Mouse (Mus musculus) forebrain, embryonic 12.5 days (tissue): ENCODE measurements at regions not wholly inside any gene's neighbourhood (a gene's known extent, or its start where the extent isn't known, plus 50 kb on each side); places are given as distances from the start of the nearest gene placed in this dataset.

Experiments
- ATAC-seq: fragments of 200-750 bp; cut with Nextera tagmentation; 2 replicates; pipeline ENCODE4 v1.8.0; 2017; ENCODE audit warnings: moderate TSS enrichment; ENCODE audit not compliant: low FRiP score
- H3K27ac ChIP-seq: fragments of 300-500 bp; sonication (generic); 2 replicates; pipeline ENCODE4 v1.5.1; 2016; ENCODE audit warnings: mild to moderate bottlenecking
- H3K27me3 ChIP-seq: fragments of 300-500 bp; sonication (generic); 2 replicates; pipeline ENCODE4 v1.6.1; 2016; ENCODE audit warnings: mild to moderate bottlenecking
- H3K36me3 ChIP-seq: fragments of 300-500 bp; sonication (generic); replicated peaks from 2 replicates; pipeline ENCODE4 v1.6.1; 2016; ENCODE audit warnings: mild to moderate bottlenecking
- H3K4me1 ChIP-seq: fragments of 300-500 bp; sonication (generic); 2 replicates; pipeline ENCODE4 v1.6.1; 2016
- H3K4me2 ChIP-seq: fragments of 300-500 bp; sonication (generic); 2 replicates; pipeline ENCODE4 v1.6.1; 2016; ENCODE audit warnings: mild to moderate bottlenecking, moderate library complexity
- H3K4me3 ChIP-seq: fragments of 300-500 bp; sonication (generic); replicated peaks from 2 replicates; pipeline ENCODE4 v1.5.1; 2016; ENCODE audit warnings: mild to moderate bottlenecking
- H3K9ac ChIP-seq: fragments of 300-500 bp; sonication (generic); 2 replicates; pipeline ENCODE4 v1.6.1; 2016; ENCODE audit warnings: mild to moderate bottlenecking
- H3K9me3 ChIP-seq: fragments of 300-500 bp; sonication (generic); 2 replicates; pipeline ENCODE4 v1.6.1; 2016
- WGBS: fragments of 180-500 bp; shearing (Covaris S2); methylation state at CpG from one replicate; pipeline ENCODE4 v1.1.7; 2016; 5-methylcytosine and 5-hydroxymethylcytosine counted together

DNA sequence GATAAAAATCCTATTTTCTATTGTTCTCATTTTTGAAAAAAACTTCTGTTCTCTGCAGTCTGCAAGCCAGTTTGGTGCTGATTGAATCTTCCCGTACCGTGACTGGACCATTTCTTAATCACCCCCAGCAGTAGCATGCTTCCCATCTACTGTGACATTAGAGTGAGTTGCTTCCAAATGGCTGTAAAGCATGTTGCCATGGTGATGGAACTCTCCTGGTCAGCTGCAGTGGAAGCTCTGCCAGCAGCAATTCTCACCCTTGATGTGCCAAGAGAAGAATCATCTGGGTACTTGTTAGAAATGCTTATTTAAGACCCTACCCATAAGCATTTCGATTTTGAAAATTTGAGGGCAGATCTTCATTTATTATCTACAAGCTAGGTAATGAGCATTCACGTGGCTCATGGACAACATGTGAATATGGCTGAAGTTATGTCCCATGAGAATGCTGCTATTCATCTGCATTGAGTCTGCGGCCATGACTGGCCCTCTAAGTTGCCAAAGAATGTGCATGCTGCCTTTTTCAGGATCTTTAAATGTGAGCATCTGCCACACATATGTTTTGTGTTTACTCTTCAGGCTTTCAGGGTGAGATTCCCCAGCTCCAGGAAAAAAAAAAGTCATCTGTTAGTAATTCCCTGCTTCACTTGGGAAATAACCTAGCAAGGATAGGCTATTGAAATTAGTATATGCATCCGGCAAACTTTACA is 62.8 kb downstream of the H2al1n start:
- Histone ChIP-seq H3K4me3 (no peak overlapping the region), H3K27ac (no peak overlapping the region), H3K36me3 (no peaks in the 10 kb centered on the region), H3K9me3 (no peaks in the 10 kb centered on the region), H3K27me3 (no peaks in the 10 kb centered on the region), H3K4me2 (no peak overlapping the region), H3K4me1 (no peaks in the 10 kb centered on the region), H3K9ac (no peak overlapping the region)
- WGBS = 61% methylated on average over 6 of the region's 6 CpGs
- peak; percentile 57; the same call in 1 of the 2 replicates for ATAC-seq

DNA sequence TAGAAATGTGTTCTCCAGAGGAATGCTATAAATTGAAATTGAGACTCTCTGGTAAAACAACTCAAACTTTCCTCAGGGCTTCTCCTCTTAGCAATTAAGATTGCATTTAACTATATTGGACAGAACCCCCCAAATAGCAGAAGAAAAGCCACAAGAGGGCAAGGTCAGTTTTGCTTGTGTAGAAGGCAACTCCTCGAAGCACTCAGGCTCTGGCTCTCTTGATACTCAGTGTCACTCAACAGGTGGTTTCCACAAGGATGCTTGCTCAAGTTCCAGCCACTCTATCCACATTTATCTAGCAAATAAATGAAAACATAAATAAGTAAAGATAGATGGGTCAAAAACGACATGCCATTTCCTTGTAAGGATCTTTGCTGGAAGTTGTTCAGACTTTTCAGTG is 68.4 kb downstream of the H2al1n start:
- Histone ChIP-seq H3K27me3 (no peaks in the 10 kb centered on the region), H3K27ac (no peak overlapping the region), H3K4me2 (no peak overlapping the region), H3K9me3 (no peaks in the 10 kb centered on the region), H3K4me1 (no peaks in the 10 kb centered on the region), H3K9ac (no peak overlapping the region), H3K4me3 (no peak overlapping the region), H3K36me3 (no peaks in the 10 kb centered on the region)
- 62% methylated on average over 2 of the region's 2 CpGs for WGBS
- no peak for ATAC-seq

DNA sequence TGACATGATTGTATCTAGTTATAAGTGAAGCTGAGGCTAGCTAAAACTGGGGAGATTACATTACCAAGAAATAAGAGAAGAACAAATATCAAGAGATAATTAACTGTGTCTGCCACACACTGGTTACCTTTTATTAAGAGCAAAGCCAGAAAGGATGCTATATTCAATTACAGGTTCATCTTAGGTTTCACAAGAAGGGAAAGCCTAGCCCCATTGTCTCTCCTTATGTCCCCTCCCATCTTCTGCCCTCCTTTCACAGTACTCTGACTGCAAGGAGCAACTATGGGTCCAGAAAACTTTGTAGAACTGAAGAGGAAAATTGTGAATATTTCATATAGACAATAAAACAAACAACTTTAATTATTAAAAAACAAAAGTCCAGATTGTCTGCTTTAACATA is 68.8 kb downstream of the H2al1n start:
- no peak overlapping the region for H3K9ac ChIP-seq
- no peaks in the 10 kb centered on the region for H3K27me3 ChIP-seq
- H3K9me3 ChIP-seq = no peaks in the 10 kb centered on the region
- no peak for ATAC-seq
- H3K4me2 ChIP-seq = no peak overlapping the region
- no peaks in the 10 kb centered on the region for H3K36me3 ChIP-seq
- H3K4me1 ChIP-seq = no peaks in the 10 kb centered on the region
- H3K27ac ChIP-seq = no peak overlapping the region
- H3K4me3 ChIP-seq = no peak overlapping the region

DNA sequence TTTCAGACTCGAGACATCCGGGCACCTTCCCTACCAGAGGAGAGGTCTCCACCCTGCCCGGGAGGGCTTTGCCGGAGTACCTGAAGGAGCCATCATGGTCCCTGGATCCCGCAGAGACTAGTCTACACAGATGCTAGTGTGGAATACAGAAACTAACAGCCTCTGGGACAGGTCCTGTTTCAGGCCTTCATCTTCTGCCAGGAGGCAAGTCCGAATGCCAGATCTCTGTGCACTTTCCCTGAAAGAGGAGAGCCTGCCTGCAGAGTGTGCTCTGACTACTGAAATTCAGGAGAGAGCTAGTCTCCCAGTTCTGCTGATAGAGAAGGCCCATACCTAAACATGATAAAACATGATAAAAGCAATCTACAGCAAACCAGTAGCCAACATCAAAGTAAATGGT is 83.9 kb downstream of the H2al1n start:
- Histone ChIP-seq H3K4me3 (no peak overlapping the region), H3K4me2 (no peak overlapping the region), H3K27me3 (no peaks in the 10 kb centered on the region), H3K27ac (no peak overlapping the region), H3K9ac (no peak overlapping the region), H3K36me3 (no peaks in the 10 kb centered on the region), H3K9me3 (no peaks in the 10 kb centered on the region), H3K4me1 (no peaks in the 10 kb centered on the region)
- WGBS = 97% methylated on average over 6 of the region's 6 CpGs
- no peak for ATAC-seq

DNA sequence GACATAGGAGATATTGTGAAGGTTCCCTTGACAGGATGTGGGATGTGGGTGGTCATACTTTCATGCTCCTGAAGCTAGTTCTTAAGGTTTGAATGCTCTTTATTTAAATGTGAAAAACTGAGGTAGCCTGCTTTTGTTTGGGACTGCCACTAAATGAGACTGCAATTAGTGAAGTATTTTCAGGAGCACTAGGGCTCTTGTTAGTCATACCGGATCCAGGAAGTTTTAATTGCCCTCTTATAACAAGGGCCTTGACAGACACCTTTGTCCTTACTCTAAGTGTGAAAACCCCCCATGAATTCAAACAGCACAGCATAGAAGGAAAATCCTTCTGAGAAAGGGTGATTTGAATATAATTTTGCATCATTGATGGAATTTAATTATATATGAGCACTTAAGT is 91.2 kb downstream of the H2al1n start:
- no peaks in the 10 kb centered on the region for H3K27me3 ChIP-seq
- no peak overlapping the region for H3K4me3 ChIP-seq
- H3K4me1 ChIP-seq = no peaks in the 10 kb centered on the region
- ATAC-seq = peak; percentile 58; the same call in 1 of the 2 replicates
- H3K36me3 ChIP-seq = no peaks in the 10 kb centered on the region
- H3K9me3 ChIP-seq = no peaks in the 10 kb centered on the region
- H3K9ac ChIP-seq = no peak overlapping the region
- H3K27ac ChIP-seq = no peak overlapping the region
- WGBS = 42% methylated on average over 1 of the region's 1 CpGs
- no peak overlapping the region for H3K4me2 ChIP-seq

DNA sequence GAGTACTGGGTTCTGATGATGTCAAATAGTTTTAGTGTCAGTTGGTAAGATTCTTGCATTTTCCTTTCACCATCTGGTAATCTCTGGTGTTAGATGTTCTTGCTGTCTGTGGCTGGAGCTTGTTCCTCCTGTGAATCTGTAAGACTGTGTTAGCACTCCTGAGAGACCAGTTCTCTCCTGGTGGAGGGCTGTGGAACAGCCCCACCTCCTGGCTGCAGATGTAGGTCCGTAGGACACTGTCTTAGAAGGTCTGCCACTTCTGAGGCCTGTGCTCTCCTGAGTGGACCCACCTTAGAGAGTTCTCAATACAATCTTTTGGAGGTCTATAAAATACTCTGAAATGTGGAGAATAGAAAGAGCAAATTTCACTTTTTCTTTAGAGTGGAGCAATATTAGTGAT is 101.8 kb downstream of the H2al1n start:
- Histone ChIP-seq H3K9ac (no peak overlapping the region), H3K4me2 (no peak overlapping the region), H3K9me3 (no peaks in the 10 kb centered on the region), H3K36me3 (no peaks in the 10 kb centered on the region), H3K4me1 (no peaks in the 10 kb centered on the region), H3K4me3 (no peak overlapping the region), H3K27me3 (no peaks in the 10 kb centered on the region), H3K27ac (no peak overlapping the region)
- no peak for ATAC-seq
- WGBS = 67% methylated on average over 1 of the region's 1 CpGs

DNA sequence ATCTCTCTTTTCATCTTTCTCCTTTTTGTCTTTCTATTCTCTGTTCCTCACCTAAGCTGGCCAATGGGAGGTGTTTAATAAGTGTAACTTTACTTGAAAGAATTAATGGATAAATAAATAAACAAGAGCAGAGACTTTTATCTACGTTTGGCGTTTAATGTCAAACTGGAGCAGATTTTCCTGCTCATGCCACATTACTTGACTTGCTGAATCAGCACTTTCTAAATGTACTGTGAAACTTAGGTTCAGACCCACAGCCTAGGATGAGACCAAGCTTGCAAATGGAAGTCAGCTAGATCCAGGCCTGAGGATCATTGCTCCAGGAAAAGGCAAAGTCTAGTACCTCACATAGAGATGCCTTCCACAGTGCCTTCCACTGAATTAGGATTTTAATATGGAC is 141.5 kb downstream of the H2al1n start:
- no peak overlapping the region for H3K4me2 ChIP-seq
- 76% methylated on average over 2 of the region's 2 CpGs for WGBS
- H3K27ac ChIP-seq = no peak overlapping the region
- ATAC-seq = no peak
- no peaks in the 10 kb centered on the region for H3K36me3 ChIP-seq
- no peaks in the 10 kb centered on the region for H3K27me3 ChIP-seq
- H3K9ac ChIP-seq = no peak overlapping the region
- H3K4me3 ChIP-seq = no peak overlapping the region
- H3K9me3 ChIP-seq = no peaks in the 10 kb centered on the region
- no peaks in the 10 kb centered on the region for H3K4me1 ChIP-seq

DNA sequence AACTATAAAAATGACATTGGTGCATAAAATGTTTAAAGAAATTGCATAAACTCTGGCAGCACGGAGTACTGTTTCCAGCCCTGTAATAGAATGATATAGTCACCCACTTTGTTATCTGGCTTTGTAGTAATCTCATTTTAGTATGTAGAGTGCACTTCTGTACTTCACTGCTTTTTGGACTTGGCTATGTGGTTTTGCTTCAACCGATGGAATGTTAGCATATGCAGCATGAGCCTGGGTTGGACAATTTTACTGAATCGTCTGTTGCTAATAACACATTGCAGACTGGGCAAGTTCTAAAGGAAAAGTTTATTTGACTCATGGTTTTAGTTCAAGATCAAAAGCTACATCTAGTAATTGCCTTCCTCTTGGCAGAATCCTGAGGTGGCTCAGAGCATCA is 142.4 kb downstream of the H2al1n start:
- Histone ChIP-seq H3K27ac (no peak overlapping the region), H3K27me3 (no peaks in the 10 kb centered on the region), H3K36me3 (no peaks in the 10 kb centered on the region), H3K9ac (no peak overlapping the region), H3K4me3 (no peak overlapping the region), H3K9me3 (no peaks in the 10 kb centered on the region), H3K4me2 (no peak overlapping the region), H3K4me1 (no peaks in the 10 kb centered on the region)
- ATAC-seq = no peak
- 73% methylated on average over 3 of the region's 3 CpGs for WGBS

DNA sequence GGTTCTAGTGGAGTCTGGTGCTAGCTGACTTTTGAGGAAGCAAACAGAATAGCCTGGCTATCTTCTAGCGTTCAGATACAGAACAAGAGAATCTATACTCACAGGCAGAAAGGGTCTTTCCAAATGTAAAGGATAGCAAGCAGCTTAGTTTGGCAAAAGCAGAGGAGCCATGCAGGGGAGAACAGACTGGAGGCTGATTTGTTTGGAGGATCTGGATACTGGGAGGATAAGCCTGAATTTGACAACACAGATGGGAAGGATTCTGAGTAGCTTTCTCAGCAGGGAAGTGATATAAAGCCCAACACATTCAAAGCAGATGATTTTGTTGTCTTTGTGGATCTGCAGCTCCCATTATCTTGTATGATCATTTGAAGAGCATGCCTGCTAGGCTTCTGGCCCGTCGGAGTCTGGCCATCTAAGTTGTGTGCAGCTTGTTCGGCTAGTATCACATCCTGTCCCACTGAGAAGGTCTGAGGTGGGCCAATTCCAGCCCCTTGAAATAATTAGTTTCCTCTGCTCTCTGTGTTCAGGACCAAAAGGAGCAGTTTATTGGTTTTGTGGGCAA is 145.6 kb downstream of the H2al1n start:
- Histone ChIP-seq H3K4me1 (no peaks in the 10 kb centered on the region), H3K4me3 (no peak overlapping the region), H3K9ac (no peak overlapping the region), H3K9me3 (no peaks in the 10 kb centered on the region), H3K27me3 (no peaks in the 10 kb centered on the region), H3K4me2 (no peak overlapping the region), H3K27ac (no peak overlapping the region), H3K36me3 (no peaks in the 10 kb centered on the region)
- WGBS = 72% methylated on average over 4 of the region's 4 CpGs
- no peak for ATAC-seq
